Mouse (Mus musculus) lung, embryonic 15.5 days (tissue): ENCODE results near the gene Pax2. TPM values are rescaled to one million over a fixed set of nuclear protein-coding genes. Genes with fewer than 3 reads are reported as not detected.

Experiments used
- ATAC-seq: fragments of 200-750 bp; cut with Nextera tagmentation; 2 replicates; pipeline ENCODE4 v1.8.0; 2017; ENCODE audit warnings: moderate number of reproducible peaks, borderline replicate concordance; ENCODE audit not compliant: low FRiP score, low TSS enrichment; ENCODE audit errors: extremely low read depth
- H3K27ac ChIP-seq: fragments of 300-500 bp; sonication (generic); 2 replicates; pipeline ENCODE4 v1.5.1; 2015; ENCODE audit warnings: moderate library complexity, mild to moderate bottlenecking, inconsistent platforms
- H3K27me3 ChIP-seq: fragments of 300-500 bp; sonication (generic); 2 replicates; pipeline ENCODE4 v1.6.1; 2015; ENCODE audit warnings: inconsistent platforms
- H3K36me3 ChIP-seq: fragments of 300-500 bp; sonication (generic); 2 replicates; pipeline ENCODE4 v1.6.1; 2015; ENCODE audit warnings: inconsistent platforms
- H3K4me1 ChIP-seq: fragments of 300-500 bp; sonication (generic); 2 replicates; pipeline ENCODE4 v1.6.1; 2015; ENCODE audit warnings: inconsistent platforms
- H3K4me2 ChIP-seq: fragments of 300-500 bp; sonication (generic); 2 replicates; pipeline ENCODE4 v1.6.1; 2015; ENCODE audit warnings: inconsistent platforms, mild to moderate bottlenecking, moderate library complexity
- H3K4me3 ChIP-seq: fragments of 300-500 bp; sonication (generic); 2 replicates; pipeline ENCODE4 v1.5.1; 2015; ENCODE audit warnings: mild to moderate bottlenecking, inconsistent platforms
- H3K9ac ChIP-seq: fragments of 300-500 bp; sonication (generic); 2 replicates; pipeline ENCODE4 v1.6.1; 2015; ENCODE audit warnings: inconsistent platforms
- H3K9me3 ChIP-seq: fragments of 300-500 bp; sonication (generic); 2 replicates; pipeline ENCODE4 v1.6.1; 2016; ENCODE audit warnings: inconsistent platforms
- WGBS: fragments of 180-500 bp; shearing (Covaris S2); methylation state at CpG from one replicate; pipeline ENCODE4 v1.1.7; 2015; 5-methylcytosine and 5-hydroxymethylcytosine counted together
- microRNA-seq: library from miRNA; unstranded; fragments of <30 nt; microRNA quantifications from one replicate; pipeline ENCODE4, GENCODE M21; 2016
- polyA plus RNA-seq: library from polyadenylated mRNA; unstranded; fragments of >200 nt; fragmentation: Nextera tagmentation; extraction: Ambion mirVana; gene quantifications from 2 replicates; pipeline ENCODE4 v1.2.1, GENCODE M21; 2015

Pax2 gene
- polyA plus RNA-seq, 1 experiment from 2014 or later: 0.10 TPM

DNA sequence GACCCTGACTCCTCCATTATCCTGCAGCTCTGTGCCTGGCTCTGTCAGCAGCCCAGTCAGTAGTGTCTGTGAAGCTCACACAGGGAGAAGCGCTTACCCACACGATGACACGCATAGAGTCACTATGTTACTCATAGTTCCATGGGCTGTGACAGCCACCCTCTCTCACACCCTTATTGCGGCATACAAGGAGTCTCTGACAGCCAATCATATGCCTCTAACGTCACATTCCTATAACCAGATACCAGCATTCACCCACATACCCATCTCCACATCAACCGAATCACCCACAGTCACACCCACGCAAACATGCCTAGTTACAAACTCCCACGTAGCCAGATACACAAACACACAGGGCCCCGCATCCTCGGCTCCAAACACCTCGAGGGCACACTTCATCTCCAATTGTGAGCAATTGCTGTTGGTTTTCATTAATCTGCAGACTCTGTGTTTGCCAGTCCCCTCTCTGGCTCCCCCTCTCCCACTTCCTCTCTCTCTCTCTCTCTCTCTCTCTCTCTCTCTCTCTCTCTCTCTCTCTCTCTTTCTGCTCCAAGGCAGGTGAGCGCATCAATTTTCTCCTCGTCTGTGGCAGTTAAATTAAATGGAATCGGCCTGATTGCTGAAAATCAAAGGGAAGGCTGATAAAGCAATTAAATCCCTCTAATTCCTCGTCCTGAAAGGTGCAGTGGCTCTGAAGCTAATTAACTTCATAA is 118.5 kb downstream of the Pax2 start:
- no peak overlapping the region for H3K9ac ChIP-seq
- ATAC-seq: no peak
- no peaks in the 10 kb centered on the region for H3K9me3 ChIP-seq
- H3K4me1 ChIP-seq: no peaks in the 10 kb centered on the region
- H3K27me3 ChIP-seq: peaks cover 11% of the 10 kb centered on the region; the same call in 1 of the 2 replicates
- no peaks in the 10 kb centered on the region for H3K36me3 ChIP-seq
- 60% methylated on average over 15 of the region's 15 CpGs for WGBS
- H3K27ac ChIP-seq: no peak overlapping the region
- no peak overlapping the region for H3K4me3 ChIP-seq
- H3K4me2 ChIP-seq: no peak overlapping the region

DNA sequence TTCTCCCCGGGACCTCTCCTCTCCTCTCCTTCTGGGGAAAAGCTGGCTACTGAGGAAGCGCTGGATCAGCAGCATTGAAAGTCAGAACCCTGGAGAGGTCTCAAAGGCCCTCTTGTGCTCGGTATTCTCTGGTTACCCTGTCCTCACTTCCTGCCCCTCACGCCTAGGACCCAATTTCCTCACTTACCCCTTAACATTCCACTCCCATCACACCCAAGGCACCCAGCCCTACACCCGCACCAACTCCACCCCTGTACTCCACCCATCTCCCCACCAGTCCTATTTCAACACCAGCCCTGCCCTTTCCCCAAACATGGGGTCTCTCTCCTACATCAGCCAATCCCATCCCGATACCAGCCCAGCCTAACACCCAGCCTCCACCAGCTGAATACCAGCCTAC is 119.1 kb downstream of the Pax2 start:
- H3K27me3 ChIP-seq: peaks cover 12% of the 10 kb centered on the region; the same call in 1 of the 2 replicates
- H3K4me1 ChIP-seq: no peaks in the 10 kb centered on the region
- 27% methylated on average over 6 of the region's 6 CpGs for WGBS

DNA sequence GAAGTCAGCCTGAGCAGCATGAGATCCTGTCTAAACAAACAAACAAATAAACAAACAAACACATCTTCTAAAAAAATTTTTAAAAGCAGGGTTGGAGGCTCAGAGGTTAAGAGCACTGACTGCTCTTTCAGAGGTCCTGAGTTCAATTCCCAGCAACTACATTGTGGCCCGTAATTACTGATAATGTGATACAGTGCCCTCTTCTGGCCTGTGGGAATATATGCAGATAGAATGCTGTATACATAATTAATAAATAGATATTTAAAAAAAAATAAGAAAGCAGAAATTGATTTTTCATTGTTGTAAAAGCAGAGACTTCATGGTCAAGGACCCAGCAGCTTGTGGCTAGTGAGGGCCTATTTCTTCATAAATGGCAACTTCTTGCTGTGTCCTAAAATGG is 119.9 kb downstream of the Pax2 start:
- Histone ChIP-seq H3K9me3 (no peaks in the 10 kb centered on the region), H3K36me3 (no peaks in the 10 kb centered on the region), H3K4me3 (no peak overlapping the region), H3K27ac (no peak overlapping the region), H3K4me1 (no peaks in the 10 kb centered on the region), H3K4me2 (no peak overlapping the region), H3K27me3 (peaks cover 13% of the 10 kb centered on the region; the same call in 1 of the 2 replicates), H3K9ac (no peak overlapping the region)
- WGBS: 78% methylated on average over 1 of the region's 1 CpGs
- ATAC-seq: no peak

More for the DNA sequence above, 119.1 kb downstream of the Pax2 start:
- Histone ChIP-seq H3K27ac (no peak overlapping the region), H3K9ac (no peak overlapping the region), H3K9me3 (no peaks in the 10 kb centered on the region), H3K36me3 (no peaks in the 10 kb centered on the region), H3K4me2 (no peak overlapping the region), H3K4me3 (no peak overlapping the region)
- ATAC-seq: no peak

DNA sequence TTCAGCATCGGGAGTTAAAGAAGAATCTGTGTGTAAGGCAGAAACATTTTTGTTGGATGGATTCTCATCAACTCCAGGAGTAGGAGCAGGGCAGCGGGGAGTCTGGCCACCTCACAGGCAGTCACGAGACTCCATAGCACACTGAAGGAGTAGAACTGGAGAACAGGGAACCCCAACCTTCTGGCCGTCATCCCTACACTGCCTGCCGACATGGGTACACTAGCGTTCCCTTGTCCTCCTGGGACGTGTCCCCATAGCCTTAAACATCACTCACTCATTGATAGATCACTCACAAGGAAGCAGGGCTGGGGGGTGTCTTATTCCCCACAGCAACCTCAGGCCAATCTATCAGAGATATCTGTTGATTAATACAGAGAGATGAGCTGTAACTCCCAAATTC is 120.7 kb downstream of the Pax2 start:
- Histone ChIP-seq H3K27ac (no peak overlapping the region), H3K9me3 (no peaks in the 10 kb centered on the region), H3K36me3 (no peaks in the 10 kb centered on the region), H3K4me3 (no peak overlapping the region), H3K9ac (no peak overlapping the region), H3K4me1 (no peaks in the 10 kb centered on the region), H3K4me2 (no peak overlapping the region), H3K27me3 (peaks cover 17% of the 10 kb centered on the region)
- WGBS: 81% methylated on average over 7 of the region's 7 CpGs
- ATAC-seq: no peak

DNA sequence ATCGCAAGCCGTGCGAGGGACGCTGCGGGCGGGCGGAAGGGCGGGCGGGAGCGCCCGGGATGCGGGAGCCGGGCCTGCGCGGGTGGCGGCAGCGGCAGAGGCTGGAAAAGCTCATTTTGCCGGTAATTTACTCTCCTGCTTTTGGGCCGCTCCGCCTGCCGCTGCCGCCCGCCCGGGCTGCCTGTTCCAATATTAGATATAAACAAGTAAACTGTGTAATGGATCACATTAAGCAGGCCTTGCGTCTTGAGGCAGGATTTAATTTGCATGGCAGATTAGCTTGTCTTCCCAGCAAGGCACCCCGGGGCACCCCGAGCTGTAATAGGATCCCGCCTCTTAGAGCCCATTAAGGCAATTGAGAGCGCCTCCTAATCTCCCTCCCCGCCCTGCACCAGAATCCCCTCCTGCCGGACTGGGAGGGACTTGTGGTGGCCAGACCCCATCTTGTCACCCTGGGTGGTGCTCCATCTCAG is 126.7 kb downstream of the Pax2 start:
- Histone ChIP-seq H3K4me1 (no peaks in the 10 kb centered on the region), H3K27me3 (peaks cover 64% of the 10 kb centered on the region), H3K4me3 (peak overlapping the region; percentile 33), H3K9ac (peak overlapping the region; percentile 32), H3K9me3 (no peaks in the 10 kb centered on the region), H3K27ac (no peak overlapping the region), H3K36me3 (no peaks in the 10 kb centered on the region), H3K4me2 (peak overlapping the region; percentile 65)
- WGBS: under 1% methylated on average over 30 of the region's 31 CpGs
- ATAC-seq: no peak

DNA sequence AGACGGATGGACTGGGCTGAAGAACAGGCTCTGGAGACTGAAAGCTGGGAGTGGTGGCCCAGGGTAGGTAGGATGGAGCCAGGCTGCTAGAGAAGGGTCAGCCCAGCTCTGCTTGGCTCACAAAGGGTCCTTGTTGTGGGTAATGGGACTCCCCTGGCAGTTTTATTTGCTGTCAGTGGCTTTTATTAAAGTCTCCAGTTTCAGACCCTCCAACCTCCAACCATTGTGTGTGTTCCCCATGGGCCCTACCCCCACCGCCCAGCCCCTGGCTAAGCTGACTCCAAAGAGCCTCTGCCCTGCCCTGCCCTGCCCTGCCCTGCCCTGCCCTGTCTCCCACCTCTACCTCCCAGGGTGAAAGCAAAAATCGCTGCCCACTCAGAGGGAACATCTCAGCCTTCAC is 128.5 kb downstream of the Pax2 start:
- H3K4me1 ChIP-seq: no peaks in the 10 kb centered on the region
- no peak overlapping the region for H3K4me3 ChIP-seq
- 48% methylated on average over 3 of the region's 3 CpGs for WGBS
- peaks cover 78% of the 10 kb centered on the region for H3K27me3 ChIP-seq
- H3K9ac ChIP-seq: no peak overlapping the region
- H3K9me3 ChIP-seq: no peaks in the 10 kb centered on the region
- no peak for ATAC-seq
- no peak overlapping the region for H3K4me2 ChIP-seq
- H3K36me3 ChIP-seq: no peaks in the 10 kb centered on the region
- no peak overlapping the region for H3K27ac ChIP-seq

DNA sequence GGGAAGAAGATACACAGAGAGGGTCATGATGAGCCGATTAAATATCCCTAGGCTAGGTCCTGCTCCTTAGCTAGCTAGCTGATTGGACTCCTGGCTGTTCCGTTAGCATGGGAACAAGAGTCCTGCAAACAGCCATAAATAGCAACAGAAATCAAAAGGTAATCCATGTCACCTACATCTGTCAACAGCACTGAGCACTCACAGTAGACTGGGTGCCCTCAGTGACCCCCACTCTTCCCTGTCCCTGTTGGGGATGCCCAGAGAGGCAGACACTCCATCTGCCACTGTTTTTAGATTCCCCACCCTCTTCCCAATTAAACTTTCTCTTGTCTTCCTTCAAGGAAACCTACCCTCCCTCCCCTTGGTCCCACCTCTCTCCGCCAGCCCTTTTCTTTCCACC is 130.6 kb downstream of the Pax2 start:
- Histone ChIP-seq H3K27ac (no peak overlapping the region), H3K9me3 (no peaks in the 10 kb centered on the region), H3K9ac (no peak overlapping the region), H3K4me2 (no peak overlapping the region), H3K4me1 (0 out of 2 replicates have a peak, but pooled peaks cover 1% of the 10 kb centered on the region), H3K4me3 (no peak overlapping the region), H3K27me3 (peaks cover 86% of the 10 kb centered on the region), H3K36me3 (no peaks in the 10 kb centered on the region)
- WGBS: 35% methylated on average over 3 of the region's 3 CpGs
- ATAC-seq: no peak

Small RNAs within 50 kb of the gene (microRNA-seq; reads per million reads assigned to microRNA genes)
- gene Mir6405: not detected

Other genes with a start within 250 kb of the Pax2 start
- 0.30 and 0.54 TPM in 2 replicates for gene Sec31b, start 210.2 kb upstream of the Pax2 start, polyA plus RNA-seq
- gene Gm20538, start 203.2 kb upstream of the Pax2 start, polyA plus RNA-seq: not detected in 2 replicates
- 530 and 563 TPM in 2 replicates for gene Ndufb8, start 200.6 kb upstream of the Pax2 start, polyA plus RNA-seq
- 26.9 and 28.7 TPM in 2 replicates for gene Hif1an, start 193.2 kb upstream of the Pax2 start, polyA plus RNA-seq
- gene Slf2, start 175.1 kb downstream of the Pax2 start, polyA plus RNA-seq: 26.0 and 29.4 TPM in 2 replicates
- gene Sema4g, start 233.1 kb downstream of the Pax2 start, polyA plus RNA-seq: 1.3 and 1.7 TPM in 2 replicates
- gene Twnk, start 249.6 kb downstream of the Pax2 start, polyA plus RNA-seq: 17.8 and 20.8 TPM in 2 replicates